Mouse (Mus musculus): ENCODE measurements around the gene Prune2.

Gene Prune2

GRCm38 (mm10) chr19:17180506-17180905 is 224.6 kb downstream of the Prune2 start:
- DNase-seq (ENCODE audit: low spot score in 2 of 2): no peak

- DNase-seq (ENCODE audit: low spot score in 2 of 2): no peak
These were observed 238.8 kb downstream of the Prune2 start for GRCm38 (mm10) chr19:17194730-17195129.

- peak; percentile 18 to 33 for DNase-seq (ENCODE audit: low spot score in 2 of 2)
These were observed 243.1 kb downstream of the Prune2 start for GRCm38 (mm10) chr19:17199059-17199458.

GRCm38 (mm10) chr19:17207141-17207540 is 251.2 kb downstream of the Prune2 start:
- DNase-seq (ENCODE audit: low spot score in 2 of 2): no peak

- no peak for DNase-seq (ENCODE audit: low spot score in 2 of 2)
These were observed 254.6 kb downstream of the Prune2 start for GRCm38 (mm10) chr19:17210541-17210940.

- DNase-seq (ENCODE audit: low spot score in 2 of 2): no peak
These were observed 259.1 kb downstream of the Prune2 start for GRCm38 (mm10) chr19:17214896-17215520.

GRCm38 (mm10) chr19:17218195-17218594 is 262.3 kb downstream of the Prune2 start:
- DNase-seq (ENCODE audit: low spot score in 2 of 2): no peak

- DNase-seq (ENCODE audit: low spot score in 2 of 2): peak in 1 of 2 experiments; percentile 14
These were observed 267.9 kb downstream of the Prune2 start for GRCm38 (mm10) chr19:17223801-17224200.

- no peak for DNase-seq (ENCODE audit: low spot score in 2 of 2)
These were observed 269.7 kb downstream of the Prune2 start for GRCm38 (mm10) chr19:17225570-17226083.

- DNase-seq (ENCODE audit: low spot score in 2 of 2): peak in 1 of 2 experiments; percentile 14
These were observed 270.2 kb downstream of the Prune2 start for GRCm38 (mm10) chr19:17226096-17226495.

- DNase-seq (ENCODE audit: low spot score in 2 of 2): peak; percentile 12 to 51
These were observed 274.1 kb downstream of the Prune2 start for GRCm38 (mm10) chr19:17230013-17230412.

GRCm38 (mm10) chr19:17238471-17238870 is 282.6 kb downstream of the Prune2 start:
- no peak for DNase-seq (ENCODE audit: low spot score in 2 of 2)

GRCm38 (mm10) chr19:17240170-17241077 is 284.5 kb downstream of the Prune2 start:
- DNase-seq (ENCODE audit: low spot score in 2 of 2): no peak

- DNase-seq (ENCODE audit: low spot score in 2 of 2): no peak
These were observed 285.3 kb downstream of the Prune2 start for GRCm38 (mm10) chr19:17241206-17241605.

- no peak for DNase-seq (ENCODE audit: low spot score in 2 of 2)
These were observed 287.0 kb downstream of the Prune2 start for GRCm38 (mm10) chr19:17242962-17243361.

GRCm38 (mm10) chr19:17244544-17244943 is 288.6 kb downstream of the Prune2 start:
- no peak for DNase-seq (ENCODE audit: low spot score in 2 of 2)

GRCm38 (mm10) chr19:17247352-17247925 is 291.5 kb downstream of the Prune2 start:
- no peak for DNase-seq (ENCODE audit: low spot score in 2 of 2)

- DNase-seq (ENCODE audit: low spot score in 2 of 2): no peak
These were observed 293.8 kb downstream of the Prune2 start for GRCm38 (mm10) chr19:17249691-17250090.

- DNase-seq (ENCODE audit: low spot score in 2 of 2): no peak
These were observed 294.9 kb downstream of the Prune2 start for GRCm38 (mm10) chr19:17250801-17251200.

- no peak for DNase-seq (ENCODE audit: low spot score in 2 of 2)
These were observed 295.5 kb downstream of the Prune2 start for GRCm38 (mm10) chr19:17251453-17251852.

GRCm38 (mm10) chr19:17252845-17253244 is 296.9 kb downstream of the Prune2 start:
- no peak for DNase-seq (ENCODE audit: low spot score in 2 of 2)

GRCm38 (mm10) chr19:17255511-17255910 is 299.6 kb downstream of the Prune2 start:
- no peak for DNase-seq (ENCODE audit: low spot score in 2 of 2)

Data from heart, adult 9 months (tissue).